Mouse (Mus musculus): ENCODE data around the gene Agbl4.

- TF ChIP-seq SMC3 (IDR thresholded peaks at IDR 0.05; ENCODE audit: low read depth, low read length) (peak; percentile 19; the same call in 1 of the 2 replicates), CTCF (conservative IDR thresholded peaks at IDR 0.05 in 1 of 2, IDR thresholded peaks at IDR 0.05 in 1 of 2; ENCODE audit: low read depth in 2 of 2, low read length in 2 of 2) (no peak), ETS1 (conservative IDR thresholded peaks at IDR 0.05; ENCODE audit: low read depth, low read length) (peak; percentile 94), MEF2A (IDR thresholded peaks at IDR 0.05; ENCODE audit: borderline replicate concordance, low read depth, low read length) (peak; percentile 90), POLR2AphosphoS2 (IDR thresholded peaks at IDR 0.05; ENCODE audit: low read depth, low read length) (no peak), USF2 (conservative IDR thresholded peaks at IDR 0.05; ENCODE audit: low read depth, low read length) (no peak), BHLHE40 (IDR thresholded peaks at IDR 0.05; ENCODE audit: low read depth, low read length) (peak; percentile 95)
Observed at GRCm38 (mm10) chr4:111442435-111443238, 1045.2 kb downstream of the Agbl4 start.
